Mouse (Mus musculus) left cerebral cortex, postnatal 14 days (tissue): ENCODE data around the gene Magi1. TPM values are rescaled to one million over a fixed set of nuclear protein-coding genes. Genes with fewer than 3 reads are reported as not detected.
"Not testable (repeated sequence)": the region's sequence is repeated elsewhere in the genome, so short reads cannot be mapped to it uniquely, and the experiment has no call there.

Experiments used
- DNase-seq, 2 experiments: peaks; one replicate each; pipeline ENCODE4 v3.0.0; 2021 to 2022; ENCODE audit warnings: low spot score in 2 of 2, mixed read lengths in 1 of 2
- intact Hi-C: fragments of 180-260 bp; cut with DNase I; formaldehyde crosslinking; loops from one replicate; pipeline ENCODE4 v1.15.1; 2025
- total RNA-seq, 2 experiments: library from RNA; stranded (reverse); gene quantifications; 2 replicates each; pipeline ENCODE4 v1.2.3; 2021

Gene Magi1
- total RNA-seq, 2 experiments from 2014 or later, result 80.0 to 80.2 TPM

DNA sequence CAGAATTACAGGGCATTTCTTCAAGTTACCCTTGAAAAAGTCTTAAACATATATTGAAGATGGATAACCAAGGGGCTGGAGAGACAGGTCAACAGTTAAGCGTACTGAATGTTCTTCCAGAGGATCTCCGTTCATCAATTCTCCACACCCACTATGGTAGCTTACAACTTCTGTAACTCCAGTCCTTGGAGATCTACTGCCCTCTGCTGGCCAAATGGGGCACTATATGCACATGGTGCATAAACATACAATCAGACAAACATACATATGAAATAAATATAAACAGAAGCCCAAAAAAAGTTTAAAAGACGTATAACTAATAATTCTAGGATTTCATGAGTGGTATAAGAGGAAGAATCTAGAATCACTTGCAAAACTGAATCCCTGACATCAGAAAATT lies 244.8 kb downstream of the Magi1 start:
- intact Hi-C loops, result no loop called here
- no peak for DNase-seq

DNA sequence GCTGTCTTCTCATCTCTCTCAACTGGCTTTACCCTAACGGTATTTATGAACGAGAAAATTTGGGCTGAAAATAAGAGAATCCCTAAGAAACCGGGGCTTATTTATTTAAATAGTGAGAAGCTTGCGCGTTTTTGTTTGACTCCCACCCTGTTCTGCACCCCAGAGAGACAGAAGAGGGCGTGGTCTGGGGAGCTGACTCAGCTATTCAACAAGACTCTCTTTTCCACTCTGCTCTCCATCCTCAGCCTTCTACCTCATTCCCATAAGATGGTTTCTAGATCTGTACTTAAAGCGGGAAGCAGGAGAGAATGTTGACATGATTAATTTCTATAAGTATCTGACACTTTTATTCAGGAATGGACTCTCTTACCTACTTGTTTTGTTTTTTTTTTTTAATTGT lies 247.2 kb downstream of the Magi1 start:
- no peak for DNase-seq
- intact Hi-C loops, result no loop called here

DNA sequence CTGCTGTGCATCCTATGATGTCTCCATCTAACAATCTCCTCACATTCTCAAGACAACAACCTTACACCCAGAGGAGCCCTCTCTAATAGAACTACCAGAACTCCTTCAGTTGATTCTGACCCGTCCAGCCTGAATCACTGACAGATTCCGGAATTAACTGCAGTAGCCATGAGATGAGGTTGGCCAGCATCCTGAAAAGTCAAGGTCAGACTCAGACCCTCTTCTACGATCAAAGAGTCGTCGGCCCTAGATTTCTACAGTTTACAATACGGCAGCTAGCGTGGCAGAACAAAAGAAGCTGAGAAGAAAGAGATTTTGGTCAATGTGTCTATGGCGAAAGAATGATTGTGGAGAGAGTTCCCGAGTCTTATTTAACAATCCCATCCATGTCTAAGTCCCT lies 257.4 kb downstream of the Magi1 start:
- DNase-seq, result no peak
- intact Hi-C loops, result no loop called here

DNA sequence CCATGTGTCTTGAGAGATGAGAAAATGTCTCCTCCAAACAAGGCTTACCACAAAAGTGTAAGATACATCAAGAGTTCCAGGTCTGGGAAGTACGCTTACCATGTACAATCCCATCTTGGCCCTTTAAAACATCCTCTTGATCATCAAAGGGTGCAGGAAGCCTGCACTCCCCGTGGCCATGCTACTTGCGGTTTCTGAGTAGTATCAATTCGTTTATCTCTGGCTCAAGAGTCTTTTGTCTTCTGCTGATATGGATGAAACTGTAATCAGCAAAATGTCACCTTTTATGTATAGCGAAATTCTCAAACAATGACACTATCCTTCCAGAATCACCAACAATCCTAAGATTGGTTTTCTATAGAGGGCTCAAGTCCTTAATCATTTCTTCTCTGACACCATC lies 261.3 kb downstream of the Magi1 start:
- intact Hi-C loops, result no loop called here
- DNase-seq, result no peak

DNA sequence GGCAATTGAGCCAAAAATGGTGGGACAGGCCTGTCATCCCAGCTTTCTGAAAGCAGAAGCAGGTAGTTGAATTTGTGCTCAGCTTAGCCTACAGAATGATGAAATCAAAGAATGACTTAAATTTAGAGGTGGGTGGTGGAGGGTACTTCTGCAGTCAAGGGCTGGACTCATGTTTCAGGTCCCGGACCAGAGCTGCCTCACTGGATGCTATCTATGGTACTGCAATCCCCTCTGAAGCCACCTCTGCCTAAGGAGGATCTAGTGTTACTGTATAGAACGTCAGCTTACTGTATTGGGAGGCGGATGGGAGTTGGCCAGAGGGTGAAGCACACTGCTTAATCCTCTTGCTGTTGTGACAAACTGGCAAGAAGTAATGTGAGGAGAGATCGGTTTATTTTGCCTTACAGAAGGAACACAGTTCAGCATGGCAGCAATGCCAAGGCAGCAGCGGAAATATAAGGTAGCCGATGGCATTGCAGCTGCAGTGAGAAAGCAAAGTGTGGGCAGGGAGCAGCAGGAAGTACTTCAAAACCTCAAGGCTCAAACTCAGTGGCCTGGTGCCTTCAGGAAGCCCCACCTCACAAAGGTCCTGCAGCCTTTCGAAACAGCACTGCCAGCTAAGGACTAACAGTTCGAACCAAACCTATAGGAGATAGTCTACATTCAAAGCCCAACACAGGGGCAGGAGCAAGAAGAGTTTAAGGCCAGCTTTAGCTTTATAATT lies 262.3 kb downstream of the Magi1 start:
- intact Hi-C loops, result no loop called here
- DNase-seq, result no peak

DNA sequence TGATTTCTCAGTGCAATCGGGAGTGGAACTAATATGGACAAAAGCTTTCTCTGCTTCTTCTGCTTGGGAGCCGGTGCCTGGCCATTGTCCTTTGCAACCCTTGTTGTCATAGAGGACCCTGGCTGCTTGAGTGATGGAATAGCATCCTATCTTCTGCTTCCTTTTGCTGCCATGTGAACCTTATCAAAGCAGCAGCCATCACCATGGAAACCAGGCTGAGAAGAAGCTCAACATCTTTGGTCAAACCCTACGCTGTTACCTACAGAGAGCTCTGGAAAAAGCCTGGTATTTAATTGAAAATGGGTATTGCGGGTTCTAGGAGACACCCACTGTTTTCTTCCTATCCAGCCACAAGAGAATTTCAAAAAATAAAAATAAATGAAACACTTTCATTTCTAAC lies 263.2 kb downstream of the Magi1 start:
- peak; percentile 8 to 12 for DNase-seq
- intact Hi-C loops, result no loop called here

- intact Hi-C loops, result no loop called here
Measured at GRCm38 (mm10) chr6:94019935-94020334, 263.8 kb downstream of the Magi1 start.

DNA sequence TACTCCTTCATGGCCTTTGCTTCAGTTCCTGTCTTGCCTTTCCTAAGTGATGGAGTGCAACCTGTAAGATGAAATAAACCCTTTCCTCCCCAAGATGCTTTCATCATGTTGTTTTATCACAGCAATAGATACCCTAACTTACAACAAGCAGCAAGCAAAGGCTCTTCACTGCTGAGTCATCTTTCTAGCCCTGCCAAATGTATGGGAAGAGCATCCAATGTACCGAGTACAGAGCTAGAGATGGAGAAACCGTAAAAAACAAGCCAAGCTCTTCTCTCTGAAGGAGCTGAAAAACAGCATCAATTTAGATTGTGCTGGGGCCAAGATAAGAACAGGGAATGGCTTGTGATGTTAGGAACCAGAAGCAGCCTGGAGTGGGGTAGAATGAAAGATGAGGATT lies 270.0 kb downstream of the Magi1 start:
- intact Hi-C loops, result no loop called here
- DNase-seq, result no peak

More at GRCm38 (mm10) chr6:94019935-94020334, 263.8 kb downstream of the Magi1 start:
- no peak for DNase-seq

DNA sequence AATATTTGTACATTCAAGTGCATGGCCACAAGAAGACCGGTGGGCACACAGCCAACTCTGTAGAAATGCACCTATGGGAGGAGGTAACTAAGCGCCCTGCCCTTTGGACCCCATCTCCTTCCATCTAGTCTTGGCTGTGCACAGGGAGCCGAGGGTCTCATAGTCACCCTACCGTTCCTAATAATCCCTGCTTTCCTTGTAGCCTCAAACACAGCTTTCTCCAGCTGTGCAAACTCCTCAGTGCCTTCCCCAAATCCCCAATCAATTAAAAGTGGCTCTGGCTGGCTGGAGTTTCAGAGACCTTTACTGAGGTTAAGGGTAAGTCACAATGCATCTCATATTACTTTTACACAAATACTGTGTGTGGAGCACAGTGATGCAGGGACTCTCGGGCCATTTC lies 271.8 kb downstream of the Magi1 start:
- no peak for DNase-seq
- intact Hi-C loops, result no loop called here

GRCm38 (mm10) chr6:94011521-94011920 lies 272.2 kb downstream of the Magi1 start:
- no peak for DNase-seq
- intact Hi-C loops, result no loop called here

GRCm38 (mm10) chr6:94008577-94008976 lies 275.1 kb downstream of the Magi1 start:
- intact Hi-C loops, result no loop called here
- no peak for DNase-seq

DNA sequence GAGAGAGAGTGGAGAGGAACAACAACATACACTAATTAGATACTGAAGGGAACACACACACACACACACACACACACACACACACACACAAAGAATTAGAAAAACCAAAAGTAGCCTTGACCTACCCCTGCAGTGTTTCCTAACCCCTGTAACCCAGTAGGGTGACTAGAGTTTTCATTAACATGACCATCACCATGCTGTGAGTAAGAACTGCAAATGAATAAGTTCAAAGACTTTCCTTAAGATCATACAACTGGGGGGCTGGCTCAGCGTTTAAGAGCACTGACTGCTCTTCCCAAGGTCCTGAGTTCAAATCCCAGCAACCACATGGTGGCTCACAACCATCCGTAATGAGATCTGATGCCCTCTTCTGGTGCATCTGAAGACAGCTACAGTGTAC lies 280.1 kb downstream of the Magi1 start:
- intact Hi-C loops, DNase-seq: not testable (repeated sequence)

DNA sequence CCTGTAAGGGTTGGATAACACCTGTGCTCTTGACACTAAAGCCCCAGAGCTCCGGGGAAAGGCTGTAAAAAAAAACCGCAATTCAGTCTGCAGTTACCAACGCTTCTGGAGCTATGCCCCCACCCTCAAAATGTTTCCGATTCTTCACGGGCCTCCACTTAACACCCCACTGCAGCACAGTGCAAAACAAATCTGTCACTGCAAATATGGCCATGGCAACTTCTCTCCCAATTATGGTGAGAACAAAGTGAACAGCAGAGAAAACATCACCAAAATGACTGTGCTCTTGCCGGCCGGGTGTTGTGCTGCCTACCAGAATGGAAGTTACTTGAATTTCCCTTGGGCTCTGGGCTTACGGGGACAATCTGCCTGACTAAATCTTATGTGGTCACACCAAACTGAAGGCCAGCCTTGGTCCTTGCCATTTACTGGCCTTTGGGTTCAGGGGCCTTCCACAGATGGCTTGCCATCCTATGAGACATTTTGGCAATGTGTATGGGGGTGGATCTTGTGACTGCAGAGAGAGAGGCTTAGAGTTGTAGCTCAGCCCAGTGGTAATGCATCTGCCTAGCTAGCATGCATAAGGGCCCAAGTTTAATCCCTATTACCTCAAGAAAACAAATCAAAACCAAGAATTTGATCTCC lies 286.8 kb downstream of the Magi1 start:
- DNase-seq, result peak in 1 of 2 experiments; percentile 4
- intact Hi-C loops, result no loop called here

GRCm38 (mm10) chr6:93987561-93987960 lies 296.2 kb downstream of the Magi1 start:
- intact Hi-C loops, result no loop called here
- no peak for DNase-seq

DNA sequence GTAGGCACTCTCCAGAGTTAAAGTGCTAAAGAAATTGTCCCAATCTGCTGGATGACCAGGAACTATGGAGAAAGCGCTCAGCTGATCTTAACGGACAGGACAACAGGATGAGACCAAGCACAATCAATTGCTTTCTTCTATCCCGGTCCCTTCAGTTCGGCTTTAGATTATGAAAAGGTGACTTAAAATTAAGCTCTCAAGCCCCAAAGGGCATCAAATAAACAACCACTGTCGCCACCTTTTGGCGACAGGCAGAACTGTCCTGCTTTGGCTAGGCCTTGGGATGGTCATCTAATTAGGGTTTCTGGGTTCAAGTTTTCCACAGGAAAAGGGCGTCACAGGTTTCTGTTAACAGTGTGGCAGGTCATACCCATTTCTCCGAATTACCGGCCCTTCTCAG lies 298.6 kb downstream of the Magi1 start:
- intact Hi-C loops, result no loop called here
- DNase-seq, result peak in 1 of 2 experiments; percentile 33

- no peak for DNase-seq
- intact Hi-C loops, result loop anchor here (5.0 kb wide), 1 partner anchor 226 kb away; no protein-coding TSS in a partner anchor
Measured at GRCm38 (mm10) chr6:93983551-93983950, 300.2 kb downstream of the Magi1 start.

- DNase-seq, result no peak
- intact Hi-C loops, result loop anchor here (5.0 kb wide), 1 partner anchor 224 kb away; no protein-coding TSS in a partner anchor
Measured at GRCm38 (mm10) chr6:93981211-93981610, 302.5 kb downstream of the Magi1 start.

- intact Hi-C loops, result no loop called here
Measured at GRCm38 (mm10) chr6:93979241-93979640, 304.5 kb downstream of the Magi1 start.

DNA sequence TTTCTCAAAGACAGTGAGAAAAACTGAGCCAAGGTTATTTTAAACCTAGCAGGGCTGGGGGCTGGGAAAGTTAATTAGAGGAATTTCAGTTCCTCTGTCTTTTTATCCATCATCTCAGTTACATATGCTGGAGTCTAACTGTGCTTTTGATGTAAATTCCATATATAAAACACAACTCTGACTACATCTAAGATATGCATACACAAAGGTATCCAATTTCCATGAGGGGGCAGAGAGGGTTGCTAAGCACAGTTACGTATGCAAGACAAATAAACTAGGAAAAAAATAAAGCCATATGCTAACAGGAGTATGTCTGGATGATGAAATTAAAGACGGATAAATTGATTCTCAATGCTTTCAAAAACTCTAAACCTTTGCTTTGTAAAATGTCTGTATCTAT lies 315.0 kb downstream of the Magi1 start:
- intact Hi-C loops, result no loop called here
- DNase-seq, result peak in 1 of 2 experiments; percentile 17

More at GRCm38 (mm10) chr6:93979241-93979640, 304.5 kb downstream of the Magi1 start:
- DNase-seq, result no peak

GRCm38 (mm10) chr6:93962757-93963336 lies 320.9 kb downstream of the Magi1 start:
- intact Hi-C loops, result no loop called here
- DNase-seq, result peak; percentile 9 to 70

DNA sequence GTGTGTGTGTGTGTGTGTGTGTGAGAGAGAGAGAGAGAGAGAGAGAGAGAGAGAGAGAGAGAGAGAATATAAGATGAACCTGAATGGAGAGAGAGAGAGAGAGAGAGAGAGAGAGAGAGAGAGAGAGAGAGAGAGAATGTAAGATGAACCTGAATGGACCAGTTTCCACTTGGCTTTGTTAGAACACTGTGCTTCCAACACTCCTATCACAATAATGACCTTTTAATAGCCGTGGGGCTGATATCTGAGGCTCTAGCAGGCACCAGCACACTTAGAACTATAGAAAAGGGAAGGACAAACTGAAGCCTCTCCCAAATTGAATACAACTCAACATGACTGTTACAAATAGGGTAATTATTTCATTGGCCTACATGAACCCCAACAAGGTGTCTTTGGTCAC lies 321.9 kb downstream of the Magi1 start:
- intact Hi-C loops, result no loop called here
- no peak for DNase-seq
